Mouse (Mus musculus) testis, adult 2 months (tissue): ENCODE results near the gene Cldn11.

Experiments
- CTCF ChIP-seq: fragments of 200-500 bp; IDR thresholded peaks from 2 replicates; pipeline ENCODE4 v1.5.1; 2012; ENCODE audit warnings: low read depth, mild to moderate bottlenecking, inconsistent platforms, low read length, moderate library complexity; ENCODE audit not compliant: control insufficient read depth, insufficient read depth, insufficient replicate concordance
- POLR2A ChIP-seq: fragments of 200-500 bp; IDR thresholded peaks from 2 replicates; pipeline ENCODE4 v1.6.1; 2012; ENCODE audit warnings: low read depth, mild to moderate bottlenecking, inconsistent platforms, low read length, moderate library complexity; ENCODE audit not compliant: control insufficient read depth

DNA sequence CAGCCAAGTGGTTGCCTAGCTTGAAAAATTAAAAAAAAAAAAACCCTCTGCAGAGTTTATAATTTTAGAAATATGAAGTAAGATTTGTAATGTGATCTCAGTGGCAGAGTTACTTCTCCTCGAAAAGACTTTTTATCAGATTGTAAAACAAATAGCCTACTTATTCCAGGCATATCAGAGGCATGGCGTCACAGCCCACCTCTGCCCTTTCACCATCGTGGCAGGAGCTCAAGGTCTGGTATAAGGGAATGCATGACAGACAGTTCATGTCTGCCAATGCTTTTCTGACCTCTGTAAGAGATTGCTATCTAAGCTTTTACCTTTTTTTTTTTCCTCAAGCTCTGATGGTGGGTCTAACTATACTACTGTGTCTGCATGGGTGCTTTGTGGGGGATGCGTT is 58.3 kb downstream of the Cldn11 start:
- TF ChIP-seq POLR2A (no peak), CTCF (no peak)
